Mouse (Mus musculus) cerebellum, adult 2 months (tissue): ENCODE measurements around the gene Aoc2. TPM values are rescaled to one million over a fixed set of nuclear protein-coding genes. Genes with fewer than 3 reads are reported as not detected.
"Not testable (repeated sequence)": the region's sequence is repeated elsewhere in the genome, so short reads cannot be mapped to it uniquely, and the experiment has no call there.

Experiments used
- DNase-seq, 2 experiments: peaks; one replicate each; pipeline ENCODE4 v3.0.0; 2021
- H3K27ac ChIP-seq: fragments of 200-500 bp; 2 replicates; pipeline ENCODE4 v1.5.1; 2012; ENCODE audit warnings: low read length, control low read depth, inconsistent platforms; ENCODE audit not compliant: insufficient read depth
- H3K27me3 ChIP-seq: fragments of 200-500 bp; 2 replicates; pipeline ENCODE4 v1.6.1; 2012; ENCODE audit warnings: inconsistent platforms, mild to moderate bottlenecking, low read length, moderate library complexity; ENCODE audit not compliant: control insufficient read depth, insufficient read depth
- H3K4me1 ChIP-seq: fragments of 200-500 bp; 2 replicates; pipeline ENCODE4 v1.6.1; 2011; ENCODE audit warnings: low read length; ENCODE audit not compliant: control insufficient read depth, insufficient read depth
- H3K4me3 ChIP-seq: fragments of 200-500 bp; replicated peaks from 2 replicates; pipeline ENCODE3; 2011; ENCODE audit warnings: mild to moderate bottlenecking, low read depth, low read length, control low read depth; ENCODE audit not compliant: insufficient read depth
- CTCF ChIP-seq: fragments of 200-500 bp; IDR thresholded peaks from 2 replicates; pipeline ENCODE4 v1.5.1; 2011; ENCODE audit warnings: low read depth, mild to moderate bottlenecking, control low read depth, low read length, moderate library complexity, borderline replicate concordance; ENCODE audit not compliant: insufficient read depth
- POLR2A ChIP-seq: fragments of 200-500 bp; IDR thresholded peaks from 2 replicates; pipeline ENCODE4 v1.6.1; 2011; ENCODE audit warnings: low read length, control low read depth, borderline replicate concordance; ENCODE audit not compliant: insufficient read depth
- WGBS: fragments of 180-500 bp; shearing (Covaris S2); methylation state at CpG from one replicate; pipeline ENCODE4 v1.1.7; 2018; 5-methylcytosine and 5-hydroxymethylcytosine counted together
- polyA plus RNA-seq: library from polyadenylated mRNA; depleted of rRNA; stranded (reverse); fragments of >200 nt; gene quantifications from 2 replicates; pipeline ENCODE4 v1.2.3, GENCODE M21; 2012

The Aoc2 gene
- polyA plus RNA-seq, 1 experiment: 2.9 TPM

GRCm38 (mm10) chr11:101323609-101324008, 1.3 kb upstream of the Aoc2 start:
- DNase-seq: peak; percentile 57 to 66
- H3K27me3 ChIP-seq: no peaks in the 10 kb centered on the region
- TF ChIP-seq CTCF (peak; percentile 96), POLR2A (no peak)
- no peaks in the 10 kb centered on the region for H3K4me1 ChIP-seq
- no peak overlapping the region for H3K4me3 ChIP-seq
- WGBS: 3% methylated on average over 4 of the region's 4 CpGs
- H3K27ac ChIP-seq: no peak overlapping the region

- H3K27ac ChIP-seq, H3K4me3 ChIP-seq, DNase-seq, H3K27me3 ChIP-seq, H3K4me1 ChIP-seq: not testable (repeated sequence)
- WGBS: 87% methylated on average over 11 of the region's 11 CpGs
Observed at GRCm38 (mm10) chr11:101325201-101325600, 338 bp downstream of the Aoc2 start.

GRCm38 (mm10) chr11:101326147-101326546, 1.3 kb downstream of the Aoc2 start:
- Histone ChIP-seq H3K4me1 (no peaks in the 10 kb centered on the region), H3K4me3 (no peak overlapping the region), H3K27me3 (no peaks in the 10 kb centered on the region), H3K27ac (no peak overlapping the region)
- DNase-seq: no peak
- WGBS: 86% methylated on average over 11 of the region's 11 CpGs
- TF ChIP-seq CTCF: no peak
- TF ChIP-seq POLR2A: no peak

GRCm38 (mm10) chr11:101327311-101327710, 2.4 kb downstream of the Aoc2 start:
- WGBS: 58% methylated on average over 3 of the region's 3 CpGs
- DNase-seq: no peak
- Histone ChIP-seq H3K27me3 (no peaks in the 10 kb centered on the region), H3K4me1 (no peaks in the 10 kb centered on the region), H3K27ac (no peak overlapping the region), H3K4me3 (no peak overlapping the region)
- TF ChIP-seq CTCF: no peak
- no peak for TF ChIP-seq POLR2A

- H3K27ac ChIP-seq: no peak overlapping the region
- H3K4me1 ChIP-seq: no peaks in the 10 kb centered on the region
- no peak overlapping the region for H3K4me3 ChIP-seq
- no peak for TF ChIP-seq POLR2A
- no peak for TF ChIP-seq CTCF
- DNase-seq: peak in 1 of 2 experiments; percentile 25
- WGBS: 43% methylated on average over 6 of the region's 6 CpGs
- no peaks in the 10 kb centered on the region for H3K27me3 ChIP-seq
Observed at GRCm38 (mm10) chr11:101328941-101329635, 4.2 kb downstream of the Aoc2 start.

- no peak for DNase-seq
- Histone ChIP-seq H3K4me1 (no peaks in the 10 kb centered on the region), H3K27ac (no peak within 1 kb of the TSS), H3K4me3 (no peak within 1 kb of the TSS), H3K27me3 (no peaks in the 10 kb centered on the region)
- no peak for TF ChIP-seq POLR2A
- no peak for TF ChIP-seq CTCF
- 29% methylated on average over 7 of the region's 7 CpGs for WGBS
Observed at GRCm38 (mm10) chr11:101330371-101330924, 5.6 kb downstream of the Aoc2 start, which contains the start of gene Aoc3. Gene Aoc3 (plus strand): TSS chr11:101330605.

GRCm38 (mm10) chr11:101330961-101331360, 6.1 kb downstream of the Aoc2 start:
- not testable (repeated sequence) for H3K27me3 ChIP-seq, H3K27ac ChIP-seq, H3K4me1 ChIP-seq, H3K4me3 ChIP-seq, DNase-seq
- WGBS: 26% methylated on average over 6 of the region's 6 CpGs

- no peak for TF ChIP-seq POLR2A
- no peak for TF ChIP-seq CTCF
- Histone ChIP-seq H3K27me3 (no peaks in the 10 kb centered on the region), H3K4me1 (0 out of 2 replicates have a peak, but pooled peaks cover under 1% of the 10 kb centered on the region), H3K4me3 (no peak overlapping the region), H3K27ac (no peak overlapping the region)
- WGBS: 61% methylated on average over 3 of the region's 3 CpGs
- DNase-seq: no peak
Observed at GRCm38 (mm10) chr11:101332537-101332936, 7.7 kb downstream of the Aoc2 start.
